Mouse (Mus musculus) forebrain, embryonic 12.5 days (tissue): ENCODE results near the gene Ewsr1. TPM values are rescaled to one million over a fixed set of nuclear protein-coding genes. Genes with fewer than 3 reads are reported as not detected.

ENCODE experiments used
- ATAC-seq: fragments of 200-750 bp; cut with Nextera tagmentation; 2 replicates; pipeline ENCODE4 v1.8.0; 2017; ENCODE audit warnings: moderate TSS enrichment; ENCODE audit not compliant: low FRiP score
- H3K27ac ChIP-seq: fragments of 300-500 bp; sonication (generic); 2 replicates; pipeline ENCODE4 v1.5.1; 2016; ENCODE audit warnings: mild to moderate bottlenecking
- H3K27me3 ChIP-seq: fragments of 300-500 bp; sonication (generic); 2 replicates; pipeline ENCODE4 v1.6.1; 2016; ENCODE audit warnings: mild to moderate bottlenecking
- H3K36me3 ChIP-seq: fragments of 300-500 bp; sonication (generic); replicated peaks from 2 replicates; pipeline ENCODE4 v1.6.1; 2016; ENCODE audit warnings: mild to moderate bottlenecking
- H3K4me1 ChIP-seq: fragments of 300-500 bp; sonication (generic); 2 replicates; pipeline ENCODE4 v1.6.1; 2016
- H3K4me2 ChIP-seq: fragments of 300-500 bp; sonication (generic); 2 replicates; pipeline ENCODE4 v1.6.1; 2016; ENCODE audit warnings: mild to moderate bottlenecking, moderate library complexity
- H3K4me3 ChIP-seq: fragments of 300-500 bp; sonication (generic); replicated peaks from 2 replicates; pipeline ENCODE4 v1.5.1; 2016; ENCODE audit warnings: mild to moderate bottlenecking
- H3K9ac ChIP-seq: fragments of 300-500 bp; sonication (generic); 2 replicates; pipeline ENCODE4 v1.6.1; 2016; ENCODE audit warnings: mild to moderate bottlenecking
- H3K9me3 ChIP-seq: fragments of 300-500 bp; sonication (generic); 2 replicates; pipeline ENCODE4 v1.6.1; 2016
- WGBS: fragments of 180-500 bp; shearing (Covaris S2); methylation state at CpG from one replicate; pipeline ENCODE4 v1.1.7; 2016; 5-methylcytosine and 5-hydroxymethylcytosine counted together
- polyA plus RNA-seq: library from polyadenylated mRNA; unstranded; fragments of >200 nt; fragmentation: Nextera tagmentation; extraction: Ambion mirVana; gene quantifications from 2 replicates; pipeline ENCODE4 v1.2.1, GENCODE M21; 2016

Ewsr1 gene
- polyA plus RNA-seq: 915 and 936 TPM in 2 replicates

- Histone ChIP-seq H3K4me3 (peak within 1 kb of the TSS; percentile 99), H3K9me3 (no peaks in the 10 kb centered on the region), H3K4me1 (peaks cover 39% of the 10 kb centered on the region), H3K9ac (peak within 1 kb of the TSS; percentile 98), H3K27ac (peak within 1 kb of the TSS; percentile 96), H3K36me3 (peaks cover 15% of the 10 kb centered on the region), H3K27me3 (no peaks in the 10 kb centered on the region), H3K4me2 (peak within 1 kb of the TSS; percentile 91)
- ATAC-seq: peak; percentile 93
- under 1% methylated on average over 92 of the region's 92 CpGs for WGBS
Measured at GRCm38 (mm10) chr11:5098736-5099542, at the start of gene Ewsr1, which contains the start of gene Rhbdd3. TSS of gene Ewsr1 (minus strand) at chr11:5099266. TSS of gene Rhbdd3 (plus strand) at chr11:5098926.

GRCm38 (mm10) chr11:5145600-5145999 lies 46.5 kb upstream of the Ewsr1 start:
- Histone ChIP-seq H3K27me3 (peaks cover 15% of the 10 kb centered on the region; the same call in 1 of the 2 replicates), H3K36me3 (no peaks in the 10 kb centered on the region), H3K9me3 (no peaks in the 10 kb centered on the region), H3K4me1 (peaks cover 28% of the 10 kb centered on the region), H3K4me2 (no peak overlapping the region), H3K4me3 (no peak overlapping the region), H3K27ac (no peak overlapping the region), H3K9ac (no peak overlapping the region)
- ATAC-seq: no peak
- WGBS: 73% methylated on average over 3 of the region's 3 CpGs

GRCm38 (mm10) chr11:5141965-5142364 lies 42.9 kb upstream of the Ewsr1 start:
- no peak for ATAC-seq
- H3K4me2 ChIP-seq: no peak overlapping the region
- peaks cover 9% of the 10 kb centered on the region for H3K4me1 ChIP-seq
- no peak overlapping the region for H3K9ac ChIP-seq
- H3K27me3 ChIP-seq: no peaks in the 10 kb centered on the region
- H3K4me3 ChIP-seq: no peak overlapping the region
- no peak overlapping the region for H3K27ac ChIP-seq
- no peaks in the 10 kb centered on the region for H3K36me3 ChIP-seq
- H3K9me3 ChIP-seq: no peaks in the 10 kb centered on the region
- WGBS: 86% methylated on average over 2 of the region's 2 CpGs

GRCm38 (mm10) chr11:5141252-5141651 lies 42.2 kb upstream of the Ewsr1 start:
- Histone ChIP-seq H3K27ac (no peak overlapping the region), H3K9ac (no peak overlapping the region), H3K4me2 (no peak overlapping the region), H3K27me3 (no peaks in the 10 kb centered on the region), H3K36me3 (no peaks in the 10 kb centered on the region), H3K4me1 (peaks cover 9% of the 10 kb centered on the region), H3K9me3 (no peaks in the 10 kb centered on the region), H3K4me3 (no peak overlapping the region)
- no peak for ATAC-seq
- 85% methylated on average over 5 of the region's 5 CpGs for WGBS

GRCm38 (mm10) chr11:5140619-5141018 lies 41.6 kb upstream of the Ewsr1 start:
- no peaks in the 10 kb centered on the region for H3K27me3 ChIP-seq
- H3K27ac ChIP-seq: no peak overlapping the region
- H3K9ac ChIP-seq: no peak overlapping the region
- H3K4me3 ChIP-seq: no peak overlapping the region
- H3K4me1 ChIP-seq: peaks cover 9% of the 10 kb centered on the region
- no peak overlapping the region for H3K4me2 ChIP-seq
- 61% methylated on average over 8 of the region's 8 CpGs for WGBS
- H3K36me3 ChIP-seq: no peaks in the 10 kb centered on the region
- no peaks in the 10 kb centered on the region for H3K9me3 ChIP-seq
- no peak for ATAC-seq

- no peak for ATAC-seq
- H3K27ac ChIP-seq: no peak overlapping the region
- no peaks in the 10 kb centered on the region for H3K36me3 ChIP-seq
- no peak overlapping the region for H3K4me2 ChIP-seq
- no peaks in the 10 kb centered on the region for H3K27me3 ChIP-seq
- 90% methylated on average over 9 of the region's 9 CpGs for WGBS
- no peak overlapping the region for H3K4me3 ChIP-seq
- H3K9ac ChIP-seq: no peak overlapping the region
- H3K9me3 ChIP-seq: no peaks in the 10 kb centered on the region
- peaks cover 9% of the 10 kb centered on the region for H3K4me1 ChIP-seq
Measured at GRCm38 (mm10) chr11:5139372-5139771, 40.3 kb upstream of the Ewsr1 start.

GRCm38 (mm10) chr11:5138642-5139041 lies 39.6 kb upstream of the Ewsr1 start:
- Histone ChIP-seq H3K9ac (no peak overlapping the region), H3K4me1 (peaks cover 9% of the 10 kb centered on the region), H3K36me3 (no peaks in the 10 kb centered on the region), H3K4me2 (no peak overlapping the region), H3K27ac (no peak overlapping the region), H3K9me3 (no peaks in the 10 kb centered on the region), H3K27me3 (no peaks in the 10 kb centered on the region), H3K4me3 (no peak overlapping the region)
- ATAC-seq: no peak
- 94% methylated on average over 2 of the region's 2 CpGs for WGBS

GRCm38 (mm10) chr11:5135914-5136313 lies 36.8 kb upstream of the Ewsr1 start:
- Histone ChIP-seq H3K4me2 (no peak overlapping the region), H3K9ac (no peak overlapping the region), H3K4me3 (no peak overlapping the region), H3K36me3 (no peaks in the 10 kb centered on the region), H3K4me1 (peaks cover 9% of the 10 kb centered on the region), H3K27ac (no peak overlapping the region), H3K27me3 (no peaks in the 10 kb centered on the region), H3K9me3 (no peaks in the 10 kb centered on the region)
- no peak for ATAC-seq
- 81% methylated on average over 11 of the region's 11 CpGs for WGBS

GRCm38 (mm10) chr11:5132751-5133150 lies 33.7 kb upstream of the Ewsr1 start:
- Histone ChIP-seq H3K4me3 (no peak overlapping the region), H3K36me3 (no peaks in the 10 kb centered on the region), H3K9ac (no peak overlapping the region), H3K4me2 (no peak overlapping the region), H3K9me3 (no peaks in the 10 kb centered on the region), H3K27me3 (no peaks in the 10 kb centered on the region), H3K4me1 (peaks cover 26% of the 10 kb centered on the region), H3K27ac (no peak overlapping the region)
- 87% methylated on average over 4 of the region's 4 CpGs for WGBS
- ATAC-seq: no peak

- no peak overlapping the region for H3K9ac ChIP-seq
- H3K27me3 ChIP-seq: no peaks in the 10 kb centered on the region
- no peak overlapping the region for H3K4me3 ChIP-seq
- no peak overlapping the region; the same call in 1 of the 2 replicates for H3K27ac ChIP-seq
- WGBS: 55% methylated on average over 4 of the region's 4 CpGs
- no peaks in the 10 kb centered on the region for H3K9me3 ChIP-seq
- H3K4me2 ChIP-seq: no peak overlapping the region
- no peak for ATAC-seq
- no peaks in the 10 kb centered on the region for H3K36me3 ChIP-seq
- H3K4me1 ChIP-seq: peaks cover 26% of the 10 kb centered on the region
Measured at GRCm38 (mm10) chr11:5130111-5130665, 31.1 kb upstream of the Ewsr1 start.

GRCm38 (mm10) chr11:5129035-5129480 lies 30.0 kb upstream of the Ewsr1 start:
- Histone ChIP-seq H3K4me2 (peak overlapping the region; percentile 37), H3K36me3 (0 out of 2 replicates have a peak, but pooled peaks cover 3% of the 10 kb centered on the region), H3K4me1 (peaks cover 26% of the 10 kb centered on the region), H3K27ac (peak overlapping the region; percentile 75), H3K9me3 (no peaks in the 10 kb centered on the region), H3K27me3 (no peaks in the 10 kb centered on the region), H3K4me3 (no peak overlapping the region), H3K9ac (no peak overlapping the region)
- ATAC-seq: peak; percentile 85
- WGBS: 15% methylated on average over 5 of the region's 5 CpGs

GRCm38 (mm10) chr11:5125713-5126112 lies 26.6 kb upstream of the Ewsr1 start:
- WGBS: 64% methylated on average over 4 of the region's 4 CpGs
- Histone ChIP-seq H3K9ac (no peak overlapping the region), H3K36me3 (0 out of 2 replicates have a peak, but pooled peaks cover 5% of the 10 kb centered on the region), H3K4me1 (peaks cover 26% of the 10 kb centered on the region), H3K27me3 (no peaks in the 10 kb centered on the region), H3K9me3 (no peaks in the 10 kb centered on the region), H3K27ac (no peak overlapping the region), H3K4me2 (no peak overlapping the region), H3K4me3 (no peak overlapping the region)
- ATAC-seq: no peak
